Mouse (Mus musculus) embryonic facial prominence, embryonic 15.5 days (tissue): ENCODE data around the gene Gm3880. TPM values are rescaled to one million over a fixed set of nuclear protein-coding genes. Genes with fewer than 3 reads are reported as not detected.
A peak's percentile ranks its signal among the peaks of the same experiment; 100 is the strongest.
"Not testable (repeated sequence)": the region's sequence is repeated elsewhere in the genome, so short reads cannot be mapped to it uniquely, and the experiment has no call there.

Source experiments
- ATAC-seq: fragments of 200-750 bp; cut with Nextera tagmentation; 2 replicates; pipeline ENCODE4 v1.8.0; 2017; ENCODE audit warnings: low read depth, moderate TSS enrichment; ENCODE audit not compliant: insufficient number of reproducible peaks, low FRiP score, low TSS enrichment
- H3K27ac ChIP-seq: fragments of 300-500 bp; sonication (generic); replicated peaks from 2 replicates; pipeline ENCODE4 v1.5.1; 2015; ENCODE audit warnings: mild to moderate bottlenecking, inconsistent platforms
- H3K27me3 ChIP-seq: fragments of 300-500 bp; sonication (generic); 2 replicates; pipeline ENCODE4 v1.6.1; 2015; ENCODE audit warnings: inconsistent platforms
- H3K36me3 ChIP-seq: fragments of 300-500 bp; sonication (generic); 2 replicates; pipeline ENCODE4 v1.6.1; 2015; ENCODE audit warnings: mild to moderate bottlenecking, inconsistent platforms
- H3K4me1 ChIP-seq: fragments of 300-500 bp; sonication (generic); 2 replicates; pipeline ENCODE4 v1.6.1; 2015; ENCODE audit warnings: inconsistent platforms
- H3K4me2 ChIP-seq: fragments of 300-500 bp; sonication (generic); replicated peaks from 2 replicates; pipeline ENCODE4 v1.6.1; 2015; ENCODE audit warnings: mild to moderate bottlenecking, inconsistent platforms
- H3K4me3 ChIP-seq: fragments of 300-500 bp; sonication (generic); replicated peaks from 2 replicates; pipeline ENCODE4 v1.5.1; 2015; ENCODE audit warnings: mild to moderate bottlenecking, inconsistent platforms
- H3K9ac ChIP-seq: fragments of 300-500 bp; sonication (generic); 2 replicates; pipeline ENCODE4 v1.6.1; 2015; ENCODE audit warnings: inconsistent platforms
- H3K9me3 ChIP-seq: fragments of 300-500 bp; sonication (generic); replicated peaks from 2 replicates; pipeline ENCODE4 v1.6.1; 2016; ENCODE audit warnings: inconsistent platforms
- WGBS: fragments of 180-500 bp; shearing (Covaris S2); methylation state at CpG from one replicate; pipeline ENCODE4 v1.1.7; 2015; 5-methylcytosine and 5-hydroxymethylcytosine counted together
- polyA plus RNA-seq: library from polyadenylated mRNA; unstranded; fragments of >200 nt; fragmentation: Nextera tagmentation; extraction: Ambion mirVana; gene quantifications from 2 replicates; pipeline ENCODE4 v1.2.1, GENCODE M21; 2015

Gm3880 gene
- not detected in 2 replicates for polyA plus RNA-seq

- ATAC-seq, H3K4me2 ChIP-seq, H3K9me3 ChIP-seq, H3K4me3 ChIP-seq, H3K36me3 ChIP-seq, H3K9ac ChIP-seq, H3K4me1 ChIP-seq, H3K27me3 ChIP-seq, H3K27ac ChIP-seq: not testable (repeated sequence)
- 88% methylated on average over 5 of the region's 5 CpGs for WGBS
Observed at GRCm38 (mm10) chrX:102686872-102687271, at the start of gene Gm3880. Gene Gm3880 (minus strand): TSS chrX:102686972.

- H3K27ac ChIP-seq, ATAC-seq, H3K9ac ChIP-seq, H3K4me3 ChIP-seq, H3K4me2 ChIP-seq, H3K9me3 ChIP-seq, H3K4me1 ChIP-seq, H3K36me3 ChIP-seq, H3K27me3 ChIP-seq: not testable (repeated sequence)
- 92% methylated on average over 6 of the region's 6 CpGs for WGBS
Observed at GRCm38 (mm10) chrX:102724226-102724625, 37.5 kb upstream of the Gm3880 start.

GRCm38 (mm10) chrX:102707535-102707934 lies 20.8 kb upstream of the Gm3880 start, which contains the start of the genes Gm9112 and Dmrtc1b:
Gene Gm9112 (minus strand): TSS chrX:102707635.
Gene Dmrtc1b (plus strand): TSS chrX:102707865.
- H3K27ac ChIP-seq, H3K9ac ChIP-seq, H3K27me3 ChIP-seq, H3K36me3 ChIP-seq, H3K4me2 ChIP-seq, H3K4me1 ChIP-seq, H3K9me3 ChIP-seq, H3K4me3 ChIP-seq, ATAC-seq: not testable (repeated sequence)
- 71% methylated on average over 8 of the region's 10 CpGs for WGBS

GRCm38 (mm10) chrX:102700636-102701035 lies 13.9 kb upstream of the Gm3880 start:
- H3K36me3 ChIP-seq, H3K27me3 ChIP-seq, H3K4me3 ChIP-seq, H3K4me2 ChIP-seq, H3K27ac ChIP-seq, H3K9ac ChIP-seq, H3K9me3 ChIP-seq, ATAC-seq, H3K4me1 ChIP-seq: not testable (repeated sequence)
- WGBS = 70% methylated on average over 3 of the region's 3 CpGs

- not testable (repeated sequence) for H3K36me3 ChIP-seq, H3K4me3 ChIP-seq, H3K9ac ChIP-seq, H3K9me3 ChIP-seq, H3K4me2 ChIP-seq, H3K27me3 ChIP-seq, H3K27ac ChIP-seq, H3K4me1 ChIP-seq, ATAC-seq
- 20% methylated on average over 4 of the region's 4 CpGs for WGBS
Observed at GRCm38 (mm10) chrX:102689252-102689651, 2.5 kb upstream of the Gm3880 start.

- not testable (repeated sequence) for H3K36me3 ChIP-seq, H3K27ac ChIP-seq, H3K9me3 ChIP-seq, H3K4me1 ChIP-seq, H3K27me3 ChIP-seq, ATAC-seq, H3K4me3 ChIP-seq, H3K9ac ChIP-seq, H3K4me2 ChIP-seq
- WGBS = 37% methylated on average over 3 of the region's 3 CpGs
Observed at GRCm38 (mm10) chrX:102684706-102685105, 2.1 kb downstream of the Gm3880 start.

GRCm38 (mm10) chrX:102666641-102667040 lies 20.1 kb downstream of the Gm3880 start:
- no peak overlapping the region for H3K4me3 ChIP-seq
- ATAC-seq = no peak
- H3K4me2 ChIP-seq = no peak overlapping the region
- WGBS = 78% methylated on average over 2 of the region's 2 CpGs
- no peaks in the 10 kb centered on the region for H3K36me3 ChIP-seq
- H3K9me3 ChIP-seq = no peaks in the 10 kb centered on the region
- no peaks in the 10 kb centered on the region for H3K4me1 ChIP-seq
- H3K27ac ChIP-seq = no peak overlapping the region
- H3K27me3 ChIP-seq = no peaks in the 10 kb centered on the region
- no peak overlapping the region for H3K9ac ChIP-seq

GRCm38 (mm10) chrX:102660712-102661111 lies 26.1 kb downstream of the Gm3880 start:
- Histone ChIP-seq H3K4me2 (no peak overlapping the region), H3K4me3 (no peak overlapping the region), H3K9me3 (no peaks in the 10 kb centered on the region), H3K4me1 (no peaks in the 10 kb centered on the region), H3K27ac (no peak overlapping the region), H3K27me3 (no peaks in the 10 kb centered on the region), H3K36me3 (no peaks in the 10 kb centered on the region), H3K9ac (no peak overlapping the region)
- WGBS = 10% methylated on average over 3 of the region's 3 CpGs
- ATAC-seq = no peak

- no peaks in the 10 kb centered on the region for H3K9me3 ChIP-seq
- no peak overlapping the region for H3K4me3 ChIP-seq
- no peaks in the 10 kb centered on the region for H3K4me1 ChIP-seq
- 92% methylated on average over 1 of the region's 1 CpGs for WGBS
- H3K9ac ChIP-seq = no peak overlapping the region
- H3K4me2 ChIP-seq = no peak overlapping the region
- H3K27me3 ChIP-seq = peaks cover 7% of the 10 kb centered on the region
- H3K36me3 ChIP-seq = no peaks in the 10 kb centered on the region
- H3K27ac ChIP-seq = no peak overlapping the region
- no peak for ATAC-seq
Observed at GRCm38 (mm10) chrX:102645691-102646090, 41.1 kb downstream of the Gm3880 start.

GRCm38 (mm10) chrX:102645146-102645545 lies 41.6 kb downstream of the Gm3880 start:
- ATAC-seq = no peak
- Histone ChIP-seq H3K4me3 (peak overlapping the region; percentile 55), H3K9ac (no peak overlapping the region), H3K36me3 (no peaks in the 10 kb centered on the region), H3K4me2 (peak overlapping the region; percentile 46), H3K4me1 (no peaks in the 10 kb centered on the region), H3K27ac (no peak overlapping the region), H3K9me3 (no peaks in the 10 kb centered on the region), H3K27me3 (peaks cover 7% of the 10 kb centered on the region)
- 43% methylated on average over 6 of the region's 6 CpGs for WGBS

GRCm38 (mm10) chrX:102644573-102644951 lies 42.2 kb downstream of the Gm3880 start:
- H3K4me1 ChIP-seq = no peaks in the 10 kb centered on the region
- ATAC-seq = peak; percentile 75
- H3K4me2 ChIP-seq = peak overlapping the region; percentile 46
- WGBS = 22% methylated on average over 8 of the region's 8 CpGs
- no peaks in the 10 kb centered on the region for H3K9me3 ChIP-seq
- peaks cover 7% of the 10 kb centered on the region for H3K27me3 ChIP-seq
- H3K27ac ChIP-seq = no peak overlapping the region
- H3K4me3 ChIP-seq = peak overlapping the region; percentile 55
- H3K9ac ChIP-seq = no peak overlapping the region
- H3K36me3 ChIP-seq = no peaks in the 10 kb centered on the region

- Histone ChIP-seq H3K9me3 (no peaks in the 10 kb centered on the region), H3K4me3 (peak within 1 kb of the TSS; percentile 55), H3K27me3 (peaks cover 7% of the 10 kb centered on the region), H3K27ac (peak within 1 kb of the TSS; percentile 55; the same call in 1 of the 2 replicates), H3K36me3 (no peaks in the 10 kb centered on the region), H3K4me1 (no peaks in the 10 kb centered on the region), H3K4me2 (peak within 1 kb of the TSS; percentile 46), H3K9ac (peak within 1 kb of the TSS; percentile 48)
- 16% methylated on average over 56 of the region's 60 CpGs for WGBS
- ATAC-seq = peak; percentile 85
Observed at GRCm38 (mm10) chrX:102643823-102644572, 42.8 kb downstream of the Gm3880 start, which contains the start of gene Phka1. Gene Phka1 (minus strand): TSS chrX:102644246.
